Mouse (Mus musculus) hindbrain, embryonic 15.5 days (tissue): ENCODE data around the gene Scap. TPM values are rescaled to one million over a fixed set of nuclear protein-coding genes. Genes with fewer than 3 reads are reported as not detected.

Experiments
- polyA plus RNA-seq: library from polyadenylated mRNA; unstranded; fragments of >200 nt; fragmentation: Nextera tagmentation; extraction: Ambion mirVana; gene quantifications from 2 replicates; pipeline ENCODE4 v1.2.1, GENCODE M21; 2015

Scap gene
- polyA plus RNA-seq, 1 experiment from 2014 or later = 63.3 TPM

Other genes starting within 250 kb of the Scap start
- gene Smarcc1, start 215.6 kb upstream of the Scap start, polyA plus RNA-seq = 92.4 and 95.1 TPM in 2 replicates
- 168 and 179 TPM in 2 replicates for gene Dhx30, start 215.5 kb upstream of the Scap start, polyA plus RNA-seq
- 181 and 199 TPM in 2 replicates for gene Cspg5, start 89.5 kb upstream of the Scap start, polyA plus RNA-seq
- 41.8 and 42.1 TPM in 2 replicates for gene Elp6, start 28.1 kb upstream of the Scap start, polyA plus RNA-seq
- 24.0 and 24.4 TPM in 2 replicates for gene Ptpn23, start 74.9 kb downstream of the Scap start, polyA plus RNA-seq
- 0.77 and 1.4 TPM in 2 replicates for gene Ngp, start 86.5 kb downstream of the Scap start, polyA plus RNA-seq
- gene Klhl18, start 143.4 kb downstream of the Scap start, polyA plus RNA-seq = 23.8 and 27.4 TPM in 2 replicates
- 4.7 and 6.2 TPM in 2 replicates for gene Kif9, start 143.7 kb downstream of the Scap start, polyA plus RNA-seq
- 30.5 and 31.6 TPM in 2 replicates for gene Setd2, start 199.3 kb downstream of the Scap start, polyA plus RNA-seq